Mouse (Mus musculus) cerebellum, postnatal 25 days (tissue): ENCODE results near the gene 2410015M20Rik.
A peak's percentile ranks its signal among the peaks of the same experiment; 100 is the strongest.
"Not testable (repeated sequence)": the region's sequence is repeated elsewhere in the genome, so short reads cannot be mapped to it uniquely, and the experiment has no call there.

Source experiments
- DNase-seq, 2 experiments: peaks; one replicate each; pipeline ENCODE4 v3.0.0; 2021; ENCODE audit warnings: mixed read lengths in 2 of 2

The 2410015M20Rik gene

DNA sequence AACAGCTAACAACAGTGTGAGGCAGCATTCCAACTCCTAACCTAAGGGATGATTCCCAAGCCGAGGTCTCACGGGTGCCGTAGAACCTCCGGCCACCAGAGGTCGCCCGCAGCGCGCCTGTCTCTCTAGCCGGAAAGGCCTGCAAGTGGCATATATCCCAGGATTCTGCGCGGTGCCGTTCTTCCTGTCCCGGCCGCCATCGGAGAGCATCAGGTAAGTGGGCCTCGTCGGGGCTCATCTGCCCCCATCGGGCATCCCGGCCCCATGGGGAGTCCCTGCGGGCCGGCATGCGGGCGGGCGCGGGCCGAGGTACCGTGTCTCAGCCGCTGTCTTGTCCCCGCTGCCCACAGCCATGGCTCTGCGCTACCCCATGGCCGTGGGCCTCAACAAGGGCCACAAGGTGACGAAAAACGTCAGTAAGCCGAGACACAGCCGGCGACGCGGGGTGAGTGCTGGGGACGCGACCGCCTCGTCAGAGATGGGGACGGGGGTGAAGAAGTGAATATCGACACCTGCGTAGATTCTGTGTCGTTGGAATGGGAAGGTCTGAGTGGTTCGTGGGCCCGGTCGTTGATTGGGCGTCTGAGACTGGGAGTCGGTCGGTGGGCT, 3.8 kb upstream of the 2410015M20Rik start, which contains the start of gene Rpl36:
Gene Rpl36 (plus strand): TSS at position 181 of the 609 bp plus-strand sequence.
- DNase-seq, result peak; percentile 99

DNA sequence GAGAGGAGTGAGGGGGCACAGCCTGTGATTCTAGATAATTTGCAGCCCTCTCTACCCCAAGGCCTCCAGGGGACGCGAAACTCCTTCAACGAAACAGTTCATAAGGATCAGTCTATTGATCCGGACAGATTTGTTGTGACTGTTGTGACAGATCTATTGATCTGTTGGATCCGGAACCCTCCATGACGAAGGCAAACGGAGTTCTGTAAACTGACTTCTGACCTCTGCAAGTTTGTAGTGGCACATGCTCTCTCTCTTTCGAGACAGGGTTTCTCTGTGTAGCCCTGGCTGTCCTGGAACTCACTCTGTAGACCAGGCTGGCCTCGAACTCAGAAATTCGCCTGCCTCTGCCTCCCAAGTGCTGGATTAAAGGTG, 3.0 kb upstream of the 2410015M20Rik start:
- not testable (repeated sequence) for DNase-seq

DNA sequence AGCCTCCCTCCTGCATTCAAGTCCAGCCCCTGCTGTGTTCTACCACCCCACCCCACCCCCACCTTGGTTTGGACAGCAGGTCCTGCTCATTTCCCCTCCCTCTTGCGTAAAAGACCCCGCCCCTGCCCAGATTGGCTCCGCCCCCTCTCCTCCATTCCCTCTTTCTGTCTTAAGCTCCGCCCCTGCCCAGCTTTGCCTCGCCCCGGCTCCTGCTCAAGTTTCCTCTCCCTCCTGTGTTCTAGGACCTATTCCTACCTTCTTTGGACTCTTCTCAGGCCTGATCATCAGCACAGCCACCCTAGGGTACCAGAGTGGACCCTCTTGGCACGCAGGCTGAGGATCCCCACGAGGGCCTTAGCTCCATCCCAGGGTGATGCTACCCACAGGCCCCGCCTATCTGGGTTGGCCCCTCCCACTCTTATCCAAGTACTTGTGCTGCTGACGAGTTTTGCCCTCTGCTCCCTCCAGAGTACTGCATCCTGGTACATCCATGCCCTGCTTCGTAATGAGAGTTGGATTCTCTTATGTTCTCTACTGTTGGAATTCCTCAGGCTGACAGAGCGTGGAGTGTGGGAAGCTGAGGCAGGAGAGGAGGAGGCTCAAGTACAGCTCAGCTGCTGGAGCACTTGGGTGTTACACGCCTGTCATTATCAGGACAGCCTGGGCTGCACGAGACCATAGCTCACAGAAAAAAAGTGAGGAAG, 2.4 kb upstream of the 2410015M20Rik start:
- DNase-seq, result peak in 1 of 2 experiments; percentile 57

DNA sequence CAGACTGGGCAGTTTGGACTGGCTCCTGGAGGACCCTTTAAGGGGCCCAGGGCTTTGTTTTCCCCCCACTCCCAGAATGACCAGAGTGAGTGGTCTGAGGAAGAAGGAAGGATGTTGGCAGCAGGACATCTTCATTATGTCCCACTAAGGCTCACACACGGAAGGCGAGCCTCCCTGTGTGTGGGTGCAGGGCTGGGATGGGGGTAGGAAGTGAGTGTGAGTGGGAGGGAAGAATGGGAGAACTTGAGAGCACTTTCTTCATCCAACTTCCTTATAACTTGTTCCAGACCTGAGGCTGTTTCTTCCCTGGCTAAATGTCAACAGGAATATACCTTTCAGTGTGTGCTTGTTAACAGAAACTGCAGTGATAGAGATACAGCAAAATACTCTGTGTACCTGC, 1.8 kb upstream of the 2410015M20Rik start:
- DNase-seq, result no peak

DNA sequence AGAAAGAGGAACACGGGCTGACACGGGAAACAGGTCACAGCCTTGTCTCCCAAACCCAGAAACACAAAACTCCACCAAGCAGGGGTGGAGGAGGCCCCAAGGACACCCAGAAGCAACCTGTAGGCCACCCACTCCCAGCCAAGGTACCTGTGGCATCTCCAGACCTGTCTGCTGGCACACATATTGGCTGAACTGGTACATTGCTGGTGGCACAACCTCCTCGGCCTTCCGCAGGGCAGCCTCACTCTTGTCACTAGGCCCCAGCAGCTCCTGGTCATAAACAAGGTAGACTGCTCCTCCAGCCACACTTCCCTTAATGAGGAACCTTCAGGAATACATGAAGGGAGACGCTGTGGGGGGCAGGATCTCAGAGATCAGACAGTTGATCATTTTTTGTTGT, 872 bp downstream of the 2410015M20Rik start:
- DNase-seq, result no peak

DNA sequence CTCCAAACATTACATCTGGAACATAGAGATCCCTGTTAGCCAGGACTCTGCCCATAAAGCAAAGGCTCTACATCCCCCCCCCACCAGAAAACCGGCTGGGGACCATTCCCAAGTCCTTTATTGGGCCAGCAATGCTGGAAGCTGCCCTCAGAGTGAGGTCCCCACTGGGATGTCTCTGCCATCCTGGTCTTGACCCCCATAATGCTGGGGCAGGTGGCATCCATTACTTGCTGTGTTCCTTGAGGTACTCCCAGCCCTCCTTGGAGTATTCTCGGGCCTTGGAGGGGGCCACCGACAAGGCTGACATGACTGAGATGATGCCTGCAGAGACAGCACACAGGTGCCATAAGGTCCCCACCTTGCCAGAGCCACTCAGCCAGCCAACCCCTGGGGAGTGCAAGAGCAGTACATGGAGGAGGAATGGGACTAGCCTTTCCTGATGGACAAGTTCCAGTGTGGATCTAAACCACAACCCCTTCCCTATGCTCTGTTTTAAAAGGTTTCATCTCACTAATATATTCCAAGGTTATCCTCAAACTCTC, 2.0 kb downstream of the 2410015M20Rik start:
- DNase-seq, result no peak

DNA sequence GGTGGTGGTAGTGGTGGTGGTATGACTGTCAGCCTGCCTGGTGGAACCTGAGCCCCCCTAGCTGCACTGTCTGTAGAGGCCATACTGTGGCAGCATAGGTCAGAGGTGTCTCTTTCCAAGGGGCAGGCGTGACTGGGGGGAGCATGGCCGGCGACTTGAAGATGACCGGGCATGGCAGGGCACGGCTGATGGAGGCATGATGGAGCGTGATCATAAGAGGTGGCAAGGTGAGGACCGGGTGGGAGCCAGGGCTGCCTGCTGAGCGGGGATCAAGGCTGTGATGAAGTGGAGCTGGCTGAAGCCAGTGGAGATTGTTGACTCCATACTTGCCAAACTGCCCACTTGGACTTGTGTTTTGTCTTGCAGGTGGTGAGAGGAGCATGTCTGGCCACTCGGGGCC, 4.1 kb downstream of the 2410015M20Rik start:
- no peak for DNase-seq

DNA sequence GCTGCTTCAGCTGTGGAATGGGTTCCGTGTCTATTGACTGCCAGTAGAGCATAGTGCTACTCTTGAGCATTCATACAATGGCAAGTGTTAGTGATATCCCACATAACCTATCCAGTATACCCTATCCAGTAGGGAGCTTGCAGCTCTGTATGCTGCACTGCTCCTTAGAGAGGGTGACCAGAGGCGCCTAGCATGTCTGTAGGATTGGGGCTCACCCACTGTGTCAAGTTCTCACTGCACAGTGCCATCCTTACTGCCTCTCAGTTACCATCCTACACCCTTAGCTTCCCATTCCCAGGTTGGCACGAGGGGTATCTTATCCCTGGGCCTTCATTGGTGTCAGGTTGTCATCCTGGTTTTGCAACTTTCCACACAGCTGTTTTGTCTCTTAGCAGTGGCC, 5.1 kb downstream of the 2410015M20Rik start:
- no peak for DNase-seq

DNA sequence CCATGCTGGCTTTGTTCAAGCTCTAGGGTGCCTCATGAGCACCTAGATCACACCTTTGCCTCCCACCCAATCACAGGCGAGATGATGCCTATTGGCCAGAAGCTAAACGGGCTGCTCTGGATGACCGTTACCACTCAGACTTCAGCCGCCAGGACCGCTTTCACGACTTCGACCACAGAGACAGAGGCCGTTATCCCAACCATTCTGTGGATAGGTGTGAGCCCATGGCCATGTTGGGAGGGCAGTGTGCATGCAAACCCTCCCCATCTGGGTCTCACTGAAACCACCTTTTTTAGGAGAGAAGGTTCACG, 5.5 kb downstream of the 2410015M20Rik start:
- no peak for DNase-seq

DNA sequence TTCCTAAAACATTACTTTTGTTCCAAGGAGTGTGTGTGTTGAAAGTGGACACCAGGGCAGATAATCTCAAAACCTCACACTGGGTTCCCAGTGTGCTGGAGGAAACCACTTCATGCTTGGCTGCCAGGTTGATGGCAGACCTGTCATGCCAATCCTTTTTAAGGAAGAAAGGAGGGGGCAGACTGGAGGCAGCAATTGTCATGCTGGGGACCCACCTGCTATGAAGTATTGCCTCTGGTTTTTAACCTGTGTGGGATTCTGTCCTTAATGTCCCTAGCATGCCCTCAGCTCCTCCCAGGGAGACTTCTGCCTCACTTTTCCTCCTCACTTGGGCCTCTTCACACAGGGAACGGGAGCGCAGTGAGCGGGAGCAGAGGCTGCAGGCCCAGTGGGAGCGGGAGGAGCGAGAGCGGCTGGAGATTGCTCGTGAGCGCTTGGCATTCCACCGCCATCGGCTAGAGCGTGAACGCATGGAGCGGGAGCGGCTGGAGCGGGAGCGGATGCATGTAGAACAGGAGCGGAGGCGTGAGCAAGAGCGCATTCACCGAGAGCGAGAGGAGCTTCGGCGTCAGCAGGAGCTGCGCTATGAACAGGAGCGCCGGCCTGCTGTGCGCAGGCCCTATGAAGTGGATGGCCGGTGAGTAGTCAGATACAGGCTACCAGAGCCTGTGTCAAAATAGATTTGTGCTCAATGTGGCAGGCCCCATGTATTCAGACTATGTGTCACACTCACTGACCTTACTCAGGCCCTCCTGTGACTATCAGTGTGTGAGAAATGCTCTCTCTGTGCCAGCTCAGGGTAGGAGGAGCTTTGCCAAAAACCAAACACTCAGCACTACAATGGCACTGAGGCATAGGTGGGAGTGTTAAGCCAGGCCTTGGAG, 6.1 kb downstream of the 2410015M20Rik start:
- peak; percentile 76 for DNase-seq

DNA sequence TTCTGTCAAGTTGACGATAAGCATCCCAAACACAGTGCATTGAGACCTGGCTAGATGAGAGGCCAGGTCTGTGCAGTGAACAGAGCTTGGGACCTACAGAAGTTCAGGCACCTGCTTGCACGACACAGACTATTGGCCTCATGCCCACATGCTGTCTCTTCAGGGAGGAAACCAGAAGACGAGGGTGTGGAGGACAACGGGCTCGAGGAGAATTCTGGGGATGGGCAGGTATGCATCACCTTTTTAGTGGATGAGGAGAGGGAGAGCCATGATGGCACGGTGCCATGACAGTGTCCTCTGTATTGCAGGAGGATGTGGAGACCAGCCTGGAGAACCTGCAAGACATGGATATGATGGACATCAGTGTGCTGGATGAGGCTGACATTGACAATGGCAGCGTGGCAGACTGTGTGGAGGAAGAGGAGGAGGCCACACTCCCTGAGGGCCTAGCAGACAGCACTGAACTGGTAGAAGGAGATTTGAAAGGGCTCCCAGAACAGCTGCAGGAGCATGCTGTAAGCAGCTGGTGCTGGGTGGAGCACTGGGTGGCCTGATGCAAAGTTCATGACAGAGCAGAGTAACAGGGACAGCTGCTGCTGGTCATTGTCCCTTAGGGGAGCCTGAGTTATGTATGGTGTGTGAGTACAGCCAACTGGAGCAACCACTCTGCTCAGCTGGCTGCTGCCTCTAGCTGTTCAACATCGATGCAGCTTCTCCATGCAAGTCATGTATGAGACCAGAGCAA, 15.9 kb downstream of the 2410015M20Rik start:
- peak; percentile 52 to 67 for DNase-seq

DNA sequence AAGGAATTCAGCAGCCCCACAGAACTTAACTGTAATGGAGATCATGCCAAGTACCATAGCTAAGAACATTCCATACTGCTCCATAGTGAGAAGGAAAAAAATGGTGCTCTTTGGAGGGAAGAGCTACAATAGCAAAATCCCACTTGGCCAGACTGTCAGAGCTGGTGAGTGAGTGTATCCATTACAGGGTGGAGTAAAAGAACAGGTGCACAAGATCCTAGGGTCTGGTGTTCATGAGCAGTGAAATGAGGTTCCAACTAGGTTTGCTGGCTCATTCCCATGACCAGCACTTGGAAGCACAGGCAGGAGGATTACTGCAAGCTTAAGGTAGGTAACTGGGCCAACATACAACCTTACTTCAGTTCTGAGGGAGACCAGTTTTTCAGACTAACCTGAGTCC, 17.0 kb downstream of the 2410015M20Rik start:
- no peak for DNase-seq

DNA sequence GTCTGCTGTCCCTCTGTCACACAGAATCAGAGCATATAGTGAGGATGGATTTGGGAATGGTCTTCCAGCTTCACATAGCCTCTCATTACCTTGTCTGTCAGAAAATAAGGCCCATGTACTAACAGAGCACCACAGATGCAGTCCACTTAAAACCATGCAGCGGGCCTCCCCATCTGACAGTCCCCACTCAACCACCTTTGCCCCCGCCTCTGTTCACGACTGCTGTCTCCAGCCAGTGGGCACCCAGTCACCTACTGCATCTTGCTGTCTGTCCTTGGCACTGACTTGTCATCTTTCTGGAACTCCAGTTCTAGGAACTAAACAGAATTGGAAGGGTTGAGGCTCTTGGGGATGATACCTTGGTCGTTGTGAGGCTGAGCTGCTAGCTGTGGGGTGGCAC, 20.6 kb downstream of the 2410015M20Rik start:
- DNase-seq, result no peak

DNA sequence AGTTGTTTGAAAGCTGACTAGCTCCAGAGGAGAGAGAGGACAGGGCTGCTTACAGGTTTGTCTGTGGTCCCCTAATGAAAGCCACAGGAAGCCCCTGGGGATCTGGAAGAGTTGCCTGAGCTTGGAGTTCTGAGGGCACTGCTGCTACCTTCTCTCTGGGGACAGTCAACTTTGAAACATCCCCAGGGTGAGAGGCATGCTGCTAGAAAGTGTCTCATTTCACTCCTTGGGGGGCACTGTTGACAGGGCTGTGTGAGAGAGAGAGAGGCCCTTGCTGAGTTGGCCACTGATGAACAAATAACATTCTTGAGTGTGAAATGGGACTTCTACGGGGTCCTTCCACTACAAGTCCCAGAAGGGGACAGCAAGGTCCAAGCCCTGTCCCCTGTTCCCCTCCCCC, 21.8 kb downstream of the 2410015M20Rik start:
- DNase-seq, result no peak

DNA sequence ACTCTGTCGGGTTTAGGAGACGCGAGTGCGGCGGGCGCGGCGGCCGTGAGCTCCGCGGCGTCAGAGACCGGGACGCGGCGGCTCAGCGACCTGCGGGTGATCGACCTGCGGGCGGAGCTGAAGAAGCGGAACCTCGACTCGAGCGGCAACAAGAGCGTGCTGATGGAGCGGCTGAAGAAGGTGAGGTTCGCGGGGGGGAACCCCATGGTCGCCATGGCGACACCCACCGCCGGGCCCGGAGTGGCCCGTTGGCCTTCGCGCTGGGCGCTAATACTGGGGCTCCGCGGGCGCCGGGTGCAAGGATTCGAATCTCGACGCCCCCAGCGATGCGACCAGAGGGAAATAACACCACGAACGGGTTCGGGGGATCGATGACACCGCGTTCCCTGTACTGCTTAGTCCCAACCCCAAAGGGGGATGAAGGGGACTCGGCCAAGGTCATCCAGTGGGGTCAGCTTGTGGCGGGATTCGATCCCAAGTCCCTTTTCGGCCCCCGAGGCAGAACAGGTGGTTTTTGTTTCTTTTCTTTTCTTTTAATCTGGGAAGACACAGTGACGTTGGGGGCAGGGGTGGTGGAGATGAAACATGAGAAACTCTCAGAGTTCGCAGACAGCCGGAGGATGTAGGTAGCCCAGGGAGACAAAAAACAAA, 24.3 kb downstream of the 2410015M20Rik start:
- no peak for DNase-seq

DNA sequence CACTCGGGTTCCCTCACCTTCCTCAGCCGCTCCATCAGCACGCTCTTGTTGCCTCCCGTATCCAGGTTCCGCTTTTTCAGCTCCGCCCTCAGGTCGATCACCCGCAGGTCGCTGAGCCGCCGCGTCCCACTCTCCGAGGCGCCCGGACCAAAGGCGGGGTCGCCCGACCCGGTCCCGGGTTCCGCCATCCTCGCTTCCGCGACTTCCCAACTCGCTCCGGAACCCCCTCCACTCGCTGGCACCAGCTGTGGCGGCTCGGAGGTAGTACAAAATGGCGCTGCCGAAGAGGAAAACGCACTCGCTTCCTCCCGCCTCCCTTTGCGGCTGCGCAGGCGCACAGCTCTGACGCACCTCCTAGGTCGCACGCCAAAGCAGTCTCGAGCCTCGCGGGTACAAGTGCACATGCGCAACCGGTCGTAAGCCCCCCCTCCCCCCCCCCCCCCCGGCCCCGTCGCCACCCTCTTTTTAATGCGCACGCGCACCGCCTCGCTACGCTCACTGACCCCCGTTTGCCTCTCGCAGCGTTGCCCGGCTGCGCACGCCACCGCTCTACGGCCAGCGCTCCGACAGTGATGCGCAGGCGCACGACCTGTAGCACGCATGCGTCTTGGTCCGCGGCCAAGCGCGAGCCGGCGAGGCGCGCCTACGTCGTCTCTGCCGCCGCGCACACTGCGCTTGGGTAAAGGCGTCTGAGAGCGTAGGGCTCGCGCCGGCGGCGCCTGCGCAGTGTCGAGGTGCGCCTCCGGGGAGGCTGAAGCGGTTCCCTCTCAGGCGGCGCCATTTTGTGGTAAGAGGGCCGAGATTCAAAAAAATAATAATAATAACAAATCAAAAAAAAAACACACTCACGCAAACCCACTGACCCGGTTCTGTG, 25.1 kb downstream of the 2410015M20Rik start, which contains the start of the genes Safb2 and Safb:
Gene Safb2 (minus strand): TSS at position 329 of the 874 bp plus-strand sequence.
Gene Safb (plus strand): TSS at position 569 of the 874 bp plus-strand sequence.
- DNase-seq, result peak; percentile 100

DNA sequence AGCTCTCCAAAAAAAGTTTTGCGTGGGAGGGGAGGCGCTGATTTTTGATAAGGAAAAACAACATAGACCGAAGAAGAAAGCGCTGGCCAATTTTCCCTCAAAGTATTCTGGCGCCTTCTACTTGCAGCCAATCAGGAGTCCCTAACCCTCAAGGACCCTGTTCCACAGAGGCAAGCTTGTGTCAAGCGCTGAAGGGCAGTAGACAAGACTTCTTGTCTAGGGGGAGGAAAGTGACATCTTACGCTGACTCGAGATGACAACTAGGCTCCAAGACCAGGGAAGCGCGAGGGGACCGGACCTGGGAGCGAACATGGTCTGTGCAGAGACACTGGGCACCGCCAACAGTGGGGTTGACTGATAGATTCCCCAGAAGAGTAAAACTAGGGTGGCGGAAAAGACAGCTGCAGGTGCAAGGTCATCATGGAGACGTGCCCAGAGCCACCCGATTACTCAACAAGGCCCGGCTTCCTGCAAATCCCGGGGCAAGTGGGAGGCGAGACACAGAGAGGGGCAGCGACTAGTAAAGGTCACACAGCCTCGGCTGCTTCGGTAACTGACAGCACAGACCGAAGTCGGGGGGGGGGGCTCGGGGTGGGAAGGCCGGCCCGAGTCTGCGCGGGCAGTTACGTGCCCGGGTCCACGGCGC, 25.8 kb downstream of the 2410015M20Rik start:
- no peak for DNase-seq

DNA sequence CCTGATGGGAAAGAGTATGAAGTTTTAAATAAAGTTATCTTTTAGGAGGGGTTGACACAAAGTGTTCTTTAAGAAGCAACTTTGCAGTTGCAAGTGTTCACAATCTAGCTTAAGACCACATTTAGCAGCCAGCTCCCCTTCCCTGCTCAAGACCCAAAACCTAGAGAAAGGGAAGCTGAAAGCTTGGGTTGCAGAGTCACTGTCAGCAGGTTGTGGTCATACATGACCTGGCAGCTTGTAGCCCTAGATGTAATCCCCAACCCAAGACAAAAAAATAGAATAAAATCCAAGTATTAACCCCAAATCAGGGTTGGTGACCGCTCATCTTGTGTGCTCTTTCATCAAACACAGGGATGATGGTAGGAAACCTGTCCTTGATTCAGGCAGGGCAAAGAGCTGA, 26.5 kb downstream of the 2410015M20Rik start:
- no peak for DNase-seq

DNA sequence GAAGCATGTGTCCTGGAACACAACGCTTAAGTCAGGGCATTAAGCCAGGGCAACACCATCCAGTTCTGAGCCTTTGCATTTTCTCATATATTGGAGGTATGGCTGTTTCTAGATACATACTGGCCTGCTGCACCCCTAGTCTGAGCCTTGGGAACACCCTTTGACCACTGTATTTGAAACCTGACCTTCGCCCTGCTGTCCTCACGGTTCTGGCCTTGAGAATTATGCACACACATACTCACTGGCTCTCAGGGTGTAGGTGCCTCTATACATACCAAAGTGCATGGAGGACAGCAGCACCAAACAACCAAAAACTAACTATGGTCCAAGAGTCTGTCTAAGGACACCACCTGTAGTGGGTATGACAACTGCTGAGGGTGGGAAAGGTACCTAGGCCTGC, 36.6 kb downstream of the 2410015M20Rik start:
- no peak for DNase-seq

DNA sequence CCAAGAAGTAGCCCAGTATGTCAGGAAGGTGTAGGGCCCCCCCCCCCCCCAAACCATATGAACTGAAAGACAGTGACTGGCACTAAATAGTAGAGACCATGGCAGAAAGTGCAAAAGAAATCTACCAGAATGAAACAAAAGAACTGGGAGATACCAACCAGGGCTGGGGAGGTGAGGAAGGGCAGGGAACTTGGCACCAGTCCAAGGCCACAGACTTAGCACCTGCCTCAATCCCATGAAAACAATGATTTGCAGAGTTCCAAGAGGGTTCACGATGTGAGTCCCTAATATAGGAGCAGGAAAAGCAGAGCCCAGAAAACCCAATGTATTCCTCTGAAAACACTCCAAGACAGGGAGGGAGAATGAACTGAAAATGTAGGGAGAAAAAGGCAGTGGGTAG, 37.4 kb downstream of the 2410015M20Rik start:
- DNase-seq, result peak in 1 of 2 experiments; percentile 62
